Mouse (Mus musculus) myocyte (in vitro differentiated cells): Measurements from ENCODE around the gene Pclaf. TPM values are rescaled to one million over a fixed set of nuclear protein-coding genes. Genes with fewer than 3 reads are reported as not detected.

Source experiments
- H3K27me3 ChIP-seq: one replicate; pipeline ENCODE4 v1.6.1; 2011; ENCODE audit not compliant: control insufficient read depth, insufficient read depth, insufficient read length
- H3K36me3 ChIP-seq: one replicate; pipeline ENCODE4 v1.6.1; 2011; ENCODE audit not compliant: control insufficient read depth, insufficient read depth
- H3K4me2 ChIP-seq: one replicate; pipeline ENCODE4 v1.6.1; 2011; ENCODE audit warnings: low read depth, control low read depth
- H3K4me3 ChIP-seq: one replicate; pipeline ENCODE4 v1.5.1; 2011; ENCODE audit warnings: mild to moderate bottlenecking, control low read depth, moderate library complexity
- H3K79me2 ChIP-seq: one replicate; pipeline ENCODE4 v1.6.1; 2011; ENCODE audit not compliant: control insufficient read depth, insufficient read depth
- H3ac ChIP-seq: one replicate; pipeline ENCODE4 v1.6.1; 2011; ENCODE audit not compliant: control insufficient read depth, insufficient read length
- CEBPB ChIP-seq: IDR thresholded peaks from 2 replicates; pipeline ENCODE4 v1.6.1; 2011; ENCODE audit warnings: mild to moderate bottlenecking, moderate library complexity; ENCODE audit not compliant: poor library complexity, insufficient read depth, severe bottlenecking
- E2F4 ChIP-seq: IDR thresholded peaks from one replicate; pipeline ENCODE4 v1.6.1; 2011; ENCODE audit warnings: mild to moderate bottlenecking, control low read depth, moderate library complexity; ENCODE audit not compliant: insufficient read depth
- MAX ChIP-seq: IDR thresholded peaks from one replicate; pipeline ENCODE4 v1.6.1; 2011; ENCODE audit warnings: low read depth, mild to moderate bottlenecking, control low read depth
- MYOD1 ChIP-seq, 3 experiments: IDR thresholded peaks; one replicate each; pipeline ENCODE4 v1.6.1; 2011; ENCODE audit warnings: control low read depth in 2 of 3, low read depth in 2 of 3, mild to moderate bottlenecking in 2 of 3, moderate library complexity in 1 of 3; ENCODE audit not compliant: insufficient read length in 2 of 3, control insufficient read depth in 1 of 3
- MYOG ChIP-seq, 3 experiments: IDR thresholded peaks; one replicate each; pipeline ENCODE4 v1.6.1; 2011; ENCODE audit warnings: control low read depth in 2 of 3, low read depth in 2 of 3, mild to moderate bottlenecking in 2 of 3; ENCODE audit not compliant: insufficient read length in 2 of 3, control insufficient read depth in 1 of 3, insufficient read depth in 1 of 3
- POLR2A ChIP-seq: IDR thresholded peaks from one replicate; pipeline ENCODE4 v1.6.1; 2011; ENCODE audit warnings: low read depth, mild to moderate bottlenecking, control low read depth, moderate library complexity; ENCODE audit not compliant: insufficient read length
- POLR2AphosphoS2 ChIP-seq: IDR thresholded peaks from one replicate; pipeline ENCODE4 v1.6.1; 2011; ENCODE audit warnings: low read depth, control low read depth; ENCODE audit not compliant: insufficient read length
- REST ChIP-seq: IDR thresholded peaks from one replicate; pipeline ENCODE4 v1.6.1; 2011; ENCODE audit warnings: mild to moderate bottlenecking, control low read depth, moderate library complexity; ENCODE audit not compliant: insufficient read depth, insufficient read length
- SRF ChIP-seq: IDR thresholded peaks from one replicate; pipeline ENCODE4 v1.6.1; 2011; ENCODE audit warnings: low read depth; ENCODE audit not compliant: control insufficient read depth, insufficient read length
- TCF12 ChIP-seq: IDR thresholded peaks from one replicate; pipeline ENCODE4 v1.6.1; 2011; ENCODE audit warnings: mild to moderate bottlenecking, control low read depth; ENCODE audit not compliant: poor library complexity, insufficient read depth, severe bottlenecking
- TCF3 ChIP-seq: IDR thresholded peaks from one replicate; pipeline ENCODE4 v1.6.1; 2011; ENCODE audit warnings: low read depth, control low read depth; ENCODE audit not compliant: insufficient read length
- USF1 ChIP-seq: IDR thresholded peaks from one replicate; pipeline ENCODE4 v1.6.1; 2011; ENCODE audit warnings: low read depth, mild to moderate bottlenecking, control low read depth, moderate library complexity
- polyA plus RNA-seq: library from polyadenylated mRNA; unstranded; fragments of >200 nt; fragmentation: generic; extraction: Trizol; gene quantifications from one replicate; pipeline ENCODE4 v1.2.1, GENCODE M21; 2012; ENCODE audit warnings: missing spikeins

Gene Pclaf
- polyA plus RNA-seq, 1 experiment: 29.0 TPM

DNA sequence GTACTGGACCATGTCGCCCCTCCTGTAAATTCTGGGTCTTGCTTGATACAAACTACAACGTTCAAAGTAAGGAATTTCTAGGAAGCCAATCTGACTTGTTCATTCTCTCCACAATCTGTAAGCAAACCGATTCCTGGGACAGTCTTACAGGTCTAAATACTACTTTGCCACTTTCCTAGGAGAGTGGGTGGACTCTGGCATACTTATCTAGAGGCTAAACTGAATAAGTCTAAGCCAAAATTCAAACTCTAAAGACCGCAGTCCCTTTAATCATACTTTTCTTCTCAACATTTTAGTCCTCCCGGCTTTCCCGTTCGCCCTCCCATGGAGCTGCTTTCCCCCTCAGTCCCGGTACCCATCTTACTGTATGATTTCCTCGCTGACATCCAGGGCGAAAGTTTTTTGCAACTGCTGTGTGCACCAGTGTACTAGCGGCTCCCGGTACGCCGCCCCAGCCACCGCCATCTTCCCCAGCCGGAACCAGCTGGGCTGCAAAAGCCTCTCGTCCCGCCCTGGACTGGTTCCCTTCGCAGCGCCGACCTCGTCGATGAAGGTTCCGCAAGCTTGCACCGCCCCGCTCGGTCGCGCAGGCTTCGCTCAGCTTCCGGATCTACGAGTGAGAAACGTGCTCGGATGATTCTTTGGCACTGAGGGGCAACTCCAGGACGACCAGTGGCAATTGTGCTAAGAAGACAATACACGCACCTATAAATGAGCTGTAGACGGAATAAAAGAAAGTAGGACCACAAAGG is 5.3 kb upstream of the Pclaf start:
- H3K4me2 ChIP-seq: peak overlapping the region; percentile 95
- peaks cover 8% of the 10 kb centered on the region for H3K36me3 ChIP-seq
- peaks cover 19% of the 10 kb centered on the region for H3K79me2 ChIP-seq
- H3ac ChIP-seq: peak overlapping the region; percentile 67
- H3K27me3 ChIP-seq: no peaks in the 10 kb centered on the region
- peak overlapping the region; percentile 63 for H3K4me3 ChIP-seq
- TF ChIP-seq TCF3: no peak
- peak in 2 of 3 experiments; percentile 19 to 60 for TF ChIP-seq MYOD1 (IDR thresholded peaks at IDR 0.05; ENCODE audit: control insufficient read depth in 1 of 3, insufficient read length in 2 of 3, low read depth in 2 of 3)
- TF ChIP-seq MAX: peak; percentile 44
- TF ChIP-seq POLR2AphosphoS2: peak; percentile 86
- no peak for TF ChIP-seq REST
- no peak for TF ChIP-seq TCF12
- TF ChIP-seq POLR2A: peak; percentile 91
- no peak for TF ChIP-seq USF1
- TF ChIP-seq MYOG (IDR thresholded peaks at IDR 0.05; ENCODE audit: control insufficient read depth in 1 of 3, insufficient read depth in 1 of 3, insufficient read length in 2 of 3, low read depth in 2 of 3): peak in 2 of 3 experiments; percentile 37 to 79

DNA sequence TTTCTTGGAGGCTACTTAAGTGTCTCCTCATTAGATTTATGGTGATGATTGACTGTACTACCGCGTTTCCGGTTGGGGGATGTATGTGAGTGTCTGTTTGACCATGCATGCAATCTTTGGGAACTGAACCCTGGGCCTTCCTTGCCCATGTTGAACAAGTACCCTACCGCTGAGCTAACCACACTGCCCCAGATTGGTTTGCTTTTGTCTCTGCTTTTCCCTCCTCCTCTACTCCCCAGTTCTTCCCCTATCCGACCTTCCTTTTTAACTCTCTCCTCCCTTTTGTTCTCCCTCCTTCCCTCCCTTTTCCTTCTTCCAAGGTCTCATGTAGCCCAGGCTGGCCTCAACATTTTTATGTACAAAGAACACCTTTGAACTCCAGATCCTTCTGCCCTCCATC is 1.1 kb downstream of the Pclaf start:
- peaks cover 25% of the 10 kb centered on the region for H3K79me2 ChIP-seq
- TF ChIP-seq USF1 (no peak), TCF3 (no peak), E2F4 (no peak), MAX (no peak), POLR2A (no peak), MYOG (IDR thresholded peaks at IDR 0.05; ENCODE audit: control insufficient read depth in 1 of 3, insufficient read depth in 1 of 3, insufficient read length in 2 of 3, low read depth in 2 of 3) (no peak), TCF12 (no peak), POLR2AphosphoS2 (no peak), CEBPB (no peak), MYOD1 (IDR thresholded peaks at IDR 0.05; ENCODE audit: control insufficient read depth in 1 of 3, insufficient read length in 2 of 3, low read depth in 2 of 3) (no peak), REST (no peak), SRF (no peak)
- peak overlapping the region; percentile 59 for H3K4me3 ChIP-seq
- H3K36me3 ChIP-seq: peaks cover 8% of the 10 kb centered on the region
- H3ac ChIP-seq: no peak overlapping the region
- H3K27me3 ChIP-seq: no peaks in the 10 kb centered on the region
- H3K4me2 ChIP-seq: peak overlapping the region; percentile 78

DNA sequence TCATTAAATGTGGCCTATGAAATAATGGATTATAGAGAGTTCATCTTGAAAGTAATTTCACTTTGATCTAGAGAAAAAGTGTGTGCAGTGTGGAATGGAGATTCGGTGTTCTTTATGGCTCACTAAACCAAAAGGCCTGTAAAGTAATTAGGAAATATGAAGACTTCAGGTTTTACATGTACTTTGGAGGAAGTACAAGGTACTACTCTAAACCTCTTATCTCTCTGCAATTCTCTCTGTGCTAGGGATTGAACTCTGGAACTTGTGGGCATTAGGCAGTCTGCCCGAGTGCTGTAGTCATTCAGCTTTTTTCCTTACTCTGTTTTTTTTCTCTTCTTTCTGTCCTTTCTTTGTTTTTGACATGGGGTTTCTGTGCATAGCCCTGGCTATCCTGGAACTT is 6.9 kb downstream of the Pclaf start:
- Histone ChIP-seq H3K79me2 (peaks cover 6% of the 10 kb centered on the region), H3K4me3 (no peak overlapping the region), H3K27me3 (no peaks in the 10 kb centered on the region), H3K36me3 (peaks cover 14% of the 10 kb centered on the region), H3K4me2 (no peak overlapping the region), H3ac (no peak overlapping the region)
- TF ChIP-seq E2F4 (no peak), TCF3 (no peak), CEBPB (no peak), MYOG (IDR thresholded peaks at IDR 0.05; ENCODE audit: control insufficient read depth in 1 of 3, insufficient read depth in 1 of 3, insufficient read length in 2 of 3, low read depth in 2 of 3) (no peak), USF1 (no peak), POLR2A (no peak), REST (no peak)

GRCm38 (mm10) chr9:65902879-65903278 is 12.8 kb downstream of the Pclaf start:
- H3K79me2 ChIP-seq: no peaks in the 10 kb centered on the region
- no peak overlapping the region for H3ac ChIP-seq
- H3K36me3 ChIP-seq: no peaks in the 10 kb centered on the region
- H3K27me3 ChIP-seq: no peaks in the 10 kb centered on the region
- no peak overlapping the region for H3K4me2 ChIP-seq
- TF ChIP-seq MYOD1 (IDR thresholded peaks at IDR 0.05; ENCODE audit: control insufficient read depth in 1 of 3, insufficient read length in 2 of 3, low read depth in 2 of 3) (no peak), CEBPB (no peak), POLR2A (no peak), REST (no peak), MYOG (IDR thresholded peaks at IDR 0.05; ENCODE audit: control insufficient read depth in 1 of 3, insufficient read depth in 1 of 3, insufficient read length in 2 of 3, low read depth in 2 of 3) (no peak), USF1 (no peak)
- no peak overlapping the region for H3K4me3 ChIP-seq

GRCm38 (mm10) chr9:65903419-65903818 is 13.4 kb downstream of the Pclaf start:
- no peak overlapping the region for H3ac ChIP-seq

More at GRCm38 (mm10) chr9:65903419-65903818, 13.4 kb downstream of the Pclaf start:
- TF ChIP-seq POLR2AphosphoS2: no peak
- TF ChIP-seq USF1: no peak
- TF ChIP-seq MYOD1 (IDR thresholded peaks at IDR 0.05; ENCODE audit: control insufficient read depth in 1 of 3, insufficient read length in 2 of 3, low read depth in 2 of 3): no peak
- no peak for TF ChIP-seq REST
- TF ChIP-seq MAX: no peak
- no peak for TF ChIP-seq TCF12
- no peak for TF ChIP-seq E2F4
- Histone ChIP-seq H3K36me3 (no peaks in the 10 kb centered on the region), H3K27me3 (no peaks in the 10 kb centered on the region), H3K4me2 (no peak overlapping the region), H3K4me3 (no peak overlapping the region), H3K79me2 (no peaks in the 10 kb centered on the region)
